Mouse (Mus musculus): ENCODE measurements around the gene Kat2a. TPM values are rescaled to one million over a fixed set of nuclear protein-coding genes. Genes with fewer than 3 reads are reported as not detected.

Gene Kat2a
- polyA plus RNA-seq, 1 experiment from 2014 or later, result 33.2 TPM

- peak; percentile 14 for DNase-seq (ENCODE audit: low spot score)
These were observed 23.9 kb upstream of the Kat2a start for GRCm38 (mm10) chr11:100735954-100736745.

DNA sequence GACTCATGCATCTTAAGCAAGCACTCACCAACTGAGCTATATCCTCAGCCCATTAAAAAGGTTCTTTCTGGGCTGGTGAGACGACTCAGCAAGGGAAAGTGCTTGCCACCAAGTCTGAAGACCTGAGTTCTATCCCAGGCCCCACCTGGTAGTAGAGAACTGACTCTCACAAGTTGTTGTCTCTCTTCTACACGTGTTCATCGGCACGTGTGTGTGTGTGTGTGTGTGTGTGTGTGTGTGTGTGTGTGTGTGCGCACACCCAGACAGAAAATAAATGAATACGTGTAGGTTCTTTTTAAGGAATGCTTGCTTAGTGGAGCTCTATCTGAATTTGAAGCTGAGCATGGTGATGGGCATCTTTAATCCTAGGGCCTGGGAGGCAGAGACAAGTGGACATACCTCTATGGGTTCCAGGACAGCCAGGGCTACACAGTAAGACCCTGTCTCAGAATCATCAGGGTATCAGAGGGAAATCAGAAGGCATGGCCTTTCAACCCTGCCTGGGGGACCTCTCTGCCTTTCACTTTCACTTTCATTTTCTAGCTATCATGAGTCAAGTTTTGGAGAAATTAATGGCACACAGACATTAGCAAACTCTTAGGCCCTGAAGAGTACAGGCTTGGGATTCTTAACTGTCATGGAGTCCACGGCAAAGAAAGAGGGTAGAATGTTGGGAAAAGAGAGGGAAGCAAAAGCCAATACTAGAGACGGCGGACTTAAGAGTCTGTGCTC, 23.0 kb upstream of the Kat2a start:
- DNase-seq (ENCODE audit: low spot score), result peak; percentile 42

- no peak for DNase-seq (ENCODE audit: low spot score)
These were observed 18.4 kb upstream of the Kat2a start for GRCm38 (mm10) chr11:100730477-100731205.

- no peak for DNase-seq (ENCODE audit: low spot score)
These were observed 17.7 kb upstream of the Kat2a start for GRCm38 (mm10) chr11:100729976-100730375.

GRCm38 (mm10) chr11:100728601-100729000, 16.3 kb upstream of the Kat2a start:
- no peak for DNase-seq (ENCODE audit: low spot score)

DNA sequence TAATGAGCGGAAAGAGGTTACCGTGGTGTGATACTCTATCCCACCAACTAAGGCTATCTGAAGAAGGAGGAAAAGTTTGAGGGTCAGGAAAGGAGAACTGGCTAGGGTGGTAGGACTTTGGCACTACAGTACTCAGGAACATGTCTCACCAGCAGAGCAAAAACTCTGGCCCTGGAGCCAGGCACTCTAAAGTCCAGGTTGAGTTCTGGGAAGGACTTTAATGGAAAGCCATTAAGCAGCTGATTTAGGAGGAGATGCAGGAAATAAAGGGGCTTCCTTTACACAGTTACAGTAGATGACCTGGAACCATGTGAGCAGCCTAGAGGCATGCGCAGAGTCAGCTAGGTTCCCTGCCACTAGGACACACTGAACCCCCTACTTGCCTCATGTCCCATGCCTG, 14.9 kb upstream of the Kat2a start:
- DNase-seq (ENCODE audit: low spot score), result no peak

GRCm38 (mm10) chr11:100724919-100725512, 12.8 kb upstream of the Kat2a start:
- no peak for DNase-seq (ENCODE audit: low spot score)

DNA sequence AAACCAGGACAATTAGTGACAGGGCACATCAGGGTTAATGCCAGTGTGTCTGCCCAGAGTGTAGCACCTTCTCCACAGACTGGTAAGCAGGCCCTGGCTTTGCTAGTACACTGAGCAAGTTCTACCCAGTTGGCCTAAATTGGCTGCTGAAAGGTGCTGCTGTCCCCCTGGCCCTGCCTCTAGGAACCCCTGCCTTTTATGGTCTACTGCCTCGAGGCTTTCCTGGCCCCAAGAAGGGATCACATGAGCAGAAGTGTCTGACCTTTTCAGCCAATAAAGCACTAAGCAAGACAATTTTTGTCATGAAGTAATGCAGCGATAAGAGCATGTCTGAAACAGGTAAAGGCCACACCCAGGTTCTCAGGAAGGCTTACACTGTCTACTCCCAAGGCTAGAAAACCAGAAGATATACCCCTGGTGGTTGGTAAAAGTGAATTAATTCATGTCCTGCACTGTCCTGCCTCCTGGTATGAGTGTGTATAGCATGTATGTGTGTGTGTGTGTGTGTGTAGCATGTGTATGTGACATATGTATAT, 10.3 kb upstream of the Kat2a start:
- no peak for DNase-seq (ENCODE audit: low spot score)

GRCm38 (mm10) chr11:100721776-100722492, 9.7 kb upstream of the Kat2a start:
- peak; percentile 16 for DNase-seq (ENCODE audit: low spot score)

DNA sequence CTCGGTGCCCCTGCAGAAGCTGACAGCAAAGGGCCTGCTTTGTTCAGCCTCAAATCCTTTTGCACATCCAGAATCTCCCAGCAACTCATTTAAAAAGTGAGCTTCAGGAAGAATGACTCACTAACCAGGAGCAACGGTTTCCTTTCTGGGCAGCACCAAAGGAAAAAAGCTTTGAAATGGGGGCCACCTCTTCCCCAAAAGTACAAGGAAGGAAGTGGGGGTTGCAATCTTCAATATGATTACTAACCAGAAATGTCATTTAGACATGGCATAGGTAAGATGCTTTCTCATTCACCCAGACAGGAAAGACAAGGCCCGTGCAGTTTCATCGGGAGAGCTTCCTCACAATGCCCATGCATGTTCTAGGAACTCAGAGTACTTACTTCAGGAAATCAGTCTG, 9.0 kb upstream of the Kat2a start:
- no peak for DNase-seq (ENCODE audit: low spot score)

DNA sequence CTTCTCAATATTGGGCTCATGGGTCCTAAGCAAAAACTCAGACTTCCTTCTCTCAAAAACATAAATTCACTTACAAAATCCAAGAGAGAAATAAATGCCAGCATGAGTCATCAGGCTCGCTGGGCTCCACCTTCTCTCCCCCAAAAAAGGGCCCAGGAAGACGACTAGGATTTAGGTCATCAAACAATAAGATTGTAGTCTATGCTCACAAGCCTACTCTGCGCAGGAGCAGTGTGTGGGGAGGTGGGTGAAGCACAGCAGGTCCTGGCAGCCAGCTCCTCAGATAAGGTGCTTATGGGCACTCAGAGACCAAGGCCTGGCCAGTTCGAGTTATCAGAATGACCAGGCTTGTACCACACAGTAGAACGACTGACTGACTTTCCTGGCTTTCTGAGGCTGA, 8.1 kb upstream of the Kat2a start:
- DNase-seq (ENCODE audit: low spot score), result no peak

- DNase-seq (ENCODE audit: low spot score), result no peak
These were observed 7.6 kb upstream of the Kat2a start for GRCm38 (mm10) chr11:100719893-100720292.

GRCm38 (mm10) chr11:100719312-100719711, 7.0 kb upstream of the Kat2a start:
- no peak for DNase-seq (ENCODE audit: low spot score)

DNA sequence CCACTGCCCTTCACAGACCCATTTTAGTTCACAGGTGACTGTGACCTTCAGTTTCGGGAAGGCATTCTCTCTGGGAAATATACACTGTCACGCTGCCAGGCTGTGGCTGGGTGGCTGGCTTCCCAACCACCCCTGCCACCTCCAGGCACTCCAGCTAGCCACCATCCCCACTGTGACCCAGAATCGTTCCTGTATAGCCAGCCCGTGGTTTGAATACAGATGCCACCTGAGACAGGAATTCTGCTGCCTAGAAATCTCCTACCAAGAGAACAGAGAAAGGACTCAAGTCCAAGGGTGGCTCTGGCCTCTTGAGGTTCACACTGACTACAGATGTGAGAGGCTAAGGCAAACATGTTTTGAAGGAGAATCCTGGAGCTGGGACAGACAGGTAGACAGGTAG, 6.6 kb upstream of the Kat2a start:
- no peak for DNase-seq (ENCODE audit: low spot score)

DNA sequence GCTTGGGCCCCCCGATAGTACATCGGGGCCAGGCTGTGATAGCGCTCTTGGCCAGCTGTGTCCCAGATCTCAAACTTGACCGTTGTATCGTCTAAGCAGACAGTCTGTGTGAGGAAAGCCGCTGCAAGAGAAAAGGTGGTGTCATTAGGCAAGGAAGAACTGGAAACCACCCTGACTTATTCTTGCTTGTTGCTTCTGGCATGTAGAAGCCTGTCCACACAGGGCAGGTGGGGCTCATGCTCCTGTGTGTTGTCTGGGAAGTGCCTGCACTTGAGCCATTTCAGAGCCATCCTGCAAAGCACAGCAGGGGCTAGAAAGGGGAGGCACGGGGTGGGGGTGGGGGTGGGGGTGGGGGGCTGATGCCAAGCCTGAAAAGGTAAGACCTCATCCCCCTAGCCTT, 6.2 kb upstream of the Kat2a start:
- DNase-seq (ENCODE audit: low spot score), result no peak

- no peak for DNase-seq (ENCODE audit: low spot score)
These were observed 4.4 kb upstream of the Kat2a start for GRCm38 (mm10) chr11:100716649-100717048.

- no peak for DNase-seq (ENCODE audit: low spot score)
These were observed 2.7 kb upstream of the Kat2a start for GRCm38 (mm10) chr11:100714948-100715347.

DNA sequence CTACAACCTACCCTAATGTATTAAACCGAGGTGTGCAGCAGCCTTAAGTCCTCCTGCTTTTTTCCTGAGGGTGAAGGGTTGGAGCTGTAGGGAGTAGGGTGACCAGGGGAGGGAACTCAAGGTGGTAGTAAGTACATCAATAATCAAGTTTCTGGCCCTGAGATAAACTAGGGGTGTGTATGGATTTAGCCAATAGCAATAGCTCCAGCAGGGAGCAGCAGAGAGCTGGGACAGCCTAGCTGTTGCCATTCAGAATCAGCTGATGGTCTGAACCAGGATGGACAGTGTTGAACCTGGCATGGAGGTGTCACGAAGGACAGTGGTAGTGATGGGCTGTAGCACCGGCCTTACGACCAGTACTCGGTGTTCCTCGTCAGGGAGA, 2.3 kb upstream of the Kat2a start:
- DNase-seq (ENCODE audit: low spot score), result peak; percentile 70

- peak; percentile 83 for DNase-seq (ENCODE audit: low spot score)
These were observed 1.7 kb upstream of the Kat2a start, which contains the start of gene Hspb9 for GRCm38 (mm10) chr11:100713735-100714533. Gene Hspb9, plus strand, starts transcription at chr11:100713850.

GRCm38 (mm10) chr11:100713174-100713573, 909 bp upstream of the Kat2a start:
- no peak for DNase-seq (ENCODE audit: low spot score)

All from thymus, postnatal 0 days (tissue).